Mouse (Mus musculus): ENCODE measurements at regions not wholly inside any gene's neighbourhood (a gene's known extent, or its start where the extent isn't known, plus 50 kb on each side); places are given as distances from the start of the nearest gene placed in this dataset.

DNA sequence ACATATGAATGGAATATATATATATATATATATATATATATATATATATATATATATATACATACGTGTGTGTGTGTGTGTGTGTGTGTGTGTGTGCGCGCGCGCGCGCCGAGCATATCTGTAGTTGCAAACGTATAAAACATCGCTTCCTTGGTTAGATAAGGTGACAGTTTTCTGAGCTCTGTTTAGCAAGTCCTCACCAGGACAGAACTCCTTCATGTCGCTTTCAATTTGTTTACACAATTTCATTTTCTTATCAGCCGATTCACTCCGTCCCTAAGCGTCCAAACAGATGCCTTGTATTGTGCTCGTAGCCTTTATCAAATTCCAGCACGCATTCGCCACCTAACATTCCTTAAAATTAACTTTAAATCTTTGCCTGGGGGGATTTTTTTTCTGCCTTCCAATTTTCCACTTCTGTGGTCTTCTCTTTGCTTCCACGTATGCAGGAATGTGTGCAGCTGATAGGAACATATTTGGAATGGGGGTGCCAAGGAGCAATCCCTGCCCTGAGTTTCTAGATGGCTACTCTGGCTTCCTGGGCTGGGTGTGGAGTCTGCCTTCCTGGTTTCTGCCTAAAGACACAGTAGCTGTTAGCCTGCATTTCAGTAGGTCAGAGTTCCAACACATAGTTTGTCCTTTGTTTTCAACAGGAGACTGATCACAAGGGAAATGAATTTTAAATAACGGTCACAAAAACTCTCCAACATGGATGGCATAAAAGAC, 575.7 kb downstream of the Robo2 start:
- ATAC-seq (ENCODE audit: low FRiP score, low read depth): no peak
- Histone ChIP-seq H3K4me1 (no peaks in the 10 kb centered on the region), H3K27me3 (no peaks in the 10 kb centered on the region), H3K4me2 (replicated peaks) (no peak overlapping the region), H3K9ac (no peak overlapping the region), H3K4me3 (no peak overlapping the region), H3K36me3 (no peaks in the 10 kb centered on the region), H3K9me3 (peaks cover 3% of the 10 kb centered on the region; the same call in 1 of the 2 replicates), H3K27ac (no peak overlapping the region)
- 84% methylated on average over 19 of the region's 19 CpGs for WGBS

- Histone ChIP-seq H3K4me2 (replicated peaks) (no peak overlapping the region), H3K36me3 (no peaks in the 10 kb centered on the region), H3K4me3 (no peak overlapping the region), H3K27ac (no peak overlapping the region), H3K9ac (no peak overlapping the region), H3K4me1 (no peaks in the 10 kb centered on the region), H3K9me3 (no peaks in the 10 kb centered on the region), H3K27me3 (no peaks in the 10 kb centered on the region)
- 65% methylated on average over 10 of the region's 10 CpGs for WGBS
- ATAC-seq (ENCODE audit: low FRiP score, low read depth): no peak
Observed at GRCm38 (mm10) chr16:73821387-73822338, 590.0 kb downstream of the Robo2 start.

DNA sequence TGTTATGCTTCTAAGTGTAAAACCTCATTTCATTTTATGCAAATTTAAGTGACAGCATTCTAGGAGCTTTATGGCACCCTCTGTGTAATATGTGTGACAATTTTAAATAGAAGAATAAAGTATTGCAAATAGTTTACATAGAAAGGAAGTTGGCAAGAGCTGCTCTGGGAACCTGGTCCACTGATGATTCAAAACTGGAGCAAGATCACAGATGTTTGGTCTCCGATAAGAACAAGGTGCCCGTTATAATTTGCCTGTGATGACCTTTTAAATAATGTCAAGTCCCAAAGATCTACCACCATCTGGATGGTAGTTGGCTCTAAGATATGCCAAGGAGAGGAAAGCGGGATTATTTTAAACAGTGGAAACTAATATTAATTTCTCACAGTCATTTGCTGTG, 607.1 kb downstream of the Robo2 start:
- WGBS: 87% methylated on average over 3 of the region's 3 CpGs
- H3K9ac ChIP-seq: no peak overlapping the region
- no peak overlapping the region for H3K4me2 ChIP-seq (replicated peaks)
- no peaks in the 10 kb centered on the region for H3K4me1 ChIP-seq
- no peaks in the 10 kb centered on the region for H3K36me3 ChIP-seq
- no peaks in the 10 kb centered on the region for H3K27me3 ChIP-seq
- no peak overlapping the region for H3K4me3 ChIP-seq
- H3K27ac ChIP-seq: no peak overlapping the region
- peaks cover under 1% of the 10 kb centered on the region; the same call in 1 of the 2 replicates for H3K9me3 ChIP-seq
- ATAC-seq (ENCODE audit: low FRiP score, low read depth): no peak

DNA sequence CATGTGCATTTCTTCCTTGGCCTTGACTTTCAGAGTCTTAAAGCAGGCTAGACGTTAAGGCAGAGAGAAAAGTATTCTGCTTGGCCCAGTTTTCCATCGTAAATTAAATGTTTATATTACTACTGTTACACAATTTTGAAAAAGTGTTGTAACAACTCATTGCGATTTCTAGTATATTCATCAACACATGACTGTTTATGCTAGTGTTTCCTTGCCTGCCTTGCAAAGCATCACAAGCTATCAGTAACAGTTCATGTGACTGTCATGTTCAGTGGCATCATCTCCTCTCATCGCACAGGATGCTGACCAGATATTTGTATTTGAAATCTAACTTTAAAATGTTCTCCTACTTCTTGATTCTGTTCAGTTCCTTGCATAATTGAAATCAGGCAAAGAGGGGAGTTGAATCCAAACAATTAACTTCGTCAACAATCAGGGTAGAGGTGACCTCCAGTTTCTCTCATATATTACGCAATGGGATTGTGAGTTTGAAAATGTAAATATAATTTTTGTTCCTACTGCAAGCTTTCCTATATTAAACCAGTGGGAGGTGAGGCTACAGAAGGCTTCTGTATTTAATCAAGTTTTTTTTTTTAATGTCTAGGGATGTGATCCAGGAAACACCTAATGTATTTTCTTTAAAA, 615.0 kb downstream of the Robo2 start:
- WGBS: 76% methylated on average over 6 of the region's 6 CpGs
- no peak overlapping the region for H3K9ac ChIP-seq
- H3K27me3 ChIP-seq: no peaks in the 10 kb centered on the region
- H3K36me3 ChIP-seq: no peaks in the 10 kb centered on the region
- no peaks in the 10 kb centered on the region for H3K9me3 ChIP-seq
- no peak for ATAC-seq (ENCODE audit: low FRiP score, low read depth)
- H3K4me1 ChIP-seq: no peaks in the 10 kb centered on the region
- H3K4me3 ChIP-seq: no peak overlapping the region
- H3K4me2 ChIP-seq (replicated peaks): no peak overlapping the region
- no peak overlapping the region for H3K27ac ChIP-seq

DNA sequence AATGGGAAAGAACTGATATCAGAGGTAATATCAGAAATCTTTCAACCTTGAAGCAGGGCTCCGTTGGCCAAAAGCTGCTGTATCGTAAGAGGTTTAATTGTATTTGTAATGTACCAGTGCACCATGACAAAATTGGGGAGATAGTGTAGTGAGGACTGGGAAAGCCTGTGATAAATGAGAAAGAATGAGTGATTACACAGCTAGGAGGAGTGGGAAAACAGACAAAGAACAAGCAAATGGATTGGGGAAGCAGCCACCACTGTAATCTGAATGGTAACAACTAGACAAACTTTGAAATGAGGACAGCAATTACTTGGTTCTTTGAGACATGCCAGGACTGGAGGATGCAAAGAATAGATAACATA, 626.6 kb downstream of the Robo2 start:
- 95% methylated on average over 2 of the region's 2 CpGs for WGBS
- H3K27ac ChIP-seq: no peak overlapping the region

GRCm38 (mm10) chr16:73784296-73785073, 627.1 kb downstream of the Robo2 start:
- WGBS: 85% methylated on average over 10 of the region's 10 CpGs
- no peaks in the 10 kb centered on the region for H3K4me1 ChIP-seq
- no peak for ATAC-seq (ENCODE audit: low FRiP score, low read depth)
- H3K9me3 ChIP-seq: no peaks in the 10 kb centered on the region
- no peaks in the 10 kb centered on the region for H3K27me3 ChIP-seq
- no peak overlapping the region for H3K27ac ChIP-seq
- no peak overlapping the region for H3K4me3 ChIP-seq
- H3K4me2 ChIP-seq (replicated peaks): no peak overlapping the region
- no peaks in the 10 kb centered on the region for H3K36me3 ChIP-seq
- no peak overlapping the region for H3K9ac ChIP-seq

More for the DNA sequence above, 626.6 kb downstream of the Robo2 start:
- Histone ChIP-seq H3K36me3 (no peaks in the 10 kb centered on the region), H3K4me1 (no peaks in the 10 kb centered on the region), H3K4me3 (no peak overlapping the region), H3K9ac (no peak overlapping the region), H3K9me3 (no peaks in the 10 kb centered on the region), H3K4me2 (replicated peaks) (no peak overlapping the region), H3K27me3 (no peaks in the 10 kb centered on the region)
- no peak for ATAC-seq (ENCODE audit: low FRiP score, low read depth)

- no peaks in the 10 kb centered on the region for H3K27me3 ChIP-seq
- no peaks in the 10 kb centered on the region for H3K36me3 ChIP-seq
- H3K27ac ChIP-seq: no peak overlapping the region
- H3K4me1 ChIP-seq: no peaks in the 10 kb centered on the region
- H3K9me3 ChIP-seq: no peaks in the 10 kb centered on the region
- no peak overlapping the region for H3K9ac ChIP-seq
- no peak for ATAC-seq (ENCODE audit: low FRiP score, low read depth)
- 64% methylated on average over 5 of the region's 5 CpGs for WGBS
- no peak overlapping the region for H3K4me2 ChIP-seq (replicated peaks)
- no peak overlapping the region for H3K4me3 ChIP-seq
Observed at GRCm38 (mm10) chr16:73772454-73772853, 639.2 kb downstream of the Robo2 start.

- H3K4me1 ChIP-seq: no peaks in the 10 kb centered on the region
- no peak overlapping the region for H3K4me2 ChIP-seq (replicated peaks)
- no peaks in the 10 kb centered on the region for H3K36me3 ChIP-seq
- 68% methylated on average over 5 of the region's 5 CpGs for WGBS
- H3K9me3 ChIP-seq: no peaks in the 10 kb centered on the region
- no peak overlapping the region for H3K27ac ChIP-seq
- H3K27me3 ChIP-seq: no peaks in the 10 kb centered on the region
- ATAC-seq (ENCODE audit: low FRiP score, low read depth): no peak
- H3K4me3 ChIP-seq: no peak overlapping the region
- H3K9ac ChIP-seq: no peak overlapping the region
Observed at GRCm38 (mm10) chr16:73770440-73770856, 641.2 kb downstream of the Robo2 start.

- Histone ChIP-seq H3K27ac (no peak overlapping the region), H3K4me1 (no peaks in the 10 kb centered on the region), H3K4me3 (no peak overlapping the region), H3K9me3 (no peaks in the 10 kb centered on the region), H3K4me2 (replicated peaks) (no peak overlapping the region), H3K36me3 (no peaks in the 10 kb centered on the region), H3K27me3 (no peaks in the 10 kb centered on the region), H3K9ac (no peak overlapping the region)
- ATAC-seq (ENCODE audit: low FRiP score, low read depth): no peak
- WGBS: 87% methylated on average over 5 of the region's 5 CpGs
Observed at GRCm38 (mm10) chr16:73769729-73770128, 641.9 kb downstream of the Robo2 start.

- Histone ChIP-seq H3K27ac (no peak overlapping the region), H3K9me3 (no peaks in the 10 kb centered on the region), H3K27me3 (no peaks in the 10 kb centered on the region), H3K4me1 (no peaks in the 10 kb centered on the region), H3K36me3 (no peaks in the 10 kb centered on the region), H3K4me3 (no peak overlapping the region), H3K9ac (no peak overlapping the region), H3K4me2 (replicated peaks) (no peak overlapping the region)
- ATAC-seq (ENCODE audit: low FRiP score, low read depth): no peak
- WGBS: 88% methylated on average over 2 of the region's 2 CpGs
Observed at GRCm38 (mm10) chr16:73768706-73769105, 642.9 kb downstream of the Robo2 start.

- no peak overlapping the region for H3K4me2 ChIP-seq (replicated peaks)
- ATAC-seq (ENCODE audit: low FRiP score, low read depth): no peak
- H3K4me1 ChIP-seq: 0 out of 2 replicates have a peak, but pooled peaks cover 3% of the 10 kb centered on the region
- WGBS: 40% methylated on average over 3 of the region's 3 CpGs
- no peak overlapping the region for H3K27ac ChIP-seq
- H3K4me3 ChIP-seq: no peak overlapping the region
- no peaks in the 10 kb centered on the region for H3K36me3 ChIP-seq
- no peaks in the 10 kb centered on the region for H3K9me3 ChIP-seq
- H3K9ac ChIP-seq: no peak overlapping the region
- no peaks in the 10 kb centered on the region for H3K27me3 ChIP-seq
Observed at GRCm38 (mm10) chr16:73765184-73765583, 646.4 kb downstream of the Robo2 start.
